Mouse (Mus musculus) liver, embryonic 11.5 days (tissue): Measurements from ENCODE around the gene St6galnac3. TPM values are rescaled to one million over a fixed set of nuclear protein-coding genes. Genes with fewer than 3 reads are reported as not detected.
"Not testable (repeated sequence)": the region's sequence is repeated elsewhere in the genome, so short reads cannot be mapped to it uniquely, and the experiment has no call there.

ENCODE experiments used
- ATAC-seq: fragments of 200-750 bp; cut with Nextera tagmentation; replicated peaks from 2 replicates; pipeline ENCODE4 v1.8.0; 2017; ENCODE audit warnings: moderate number of reproducible peaks, mild to moderate bottlenecking, moderate TSS enrichment, moderate library complexity; ENCODE audit not compliant: low FRiP score
- DNase-seq: peaks from one replicate; pipeline ENCODE4 v3.0.0-alpha.2; 2017; ENCODE audit warnings: low spot score
- H3K27ac ChIP-seq: fragments of 300-500 bp; sonication (generic); 2 replicates; pipeline ENCODE4 v1.5.1; 2014; ENCODE audit warnings: mild to moderate bottlenecking, low read depth, low read length, control low read depth
- H3K27me3 ChIP-seq: fragments of 300-500 bp; sonication (generic); replicated peaks from 2 replicates; pipeline ENCODE4 v1.6.1; 2014; ENCODE audit warnings: low read length, mixed read lengths; ENCODE audit not compliant: control insufficient read depth, insufficient read depth
- H3K36me3 ChIP-seq: fragments of 300-500 bp; sonication (generic); 2 replicates; pipeline ENCODE4 v1.6.1; 2014; ENCODE audit warnings: mild to moderate bottlenecking, low read length, moderate library complexity, mixed read lengths; ENCODE audit not compliant: control insufficient read depth, insufficient read depth
- H3K4me1 ChIP-seq: fragments of 300-500 bp; sonication (generic); replicated peaks from 2 replicates; pipeline ENCODE4 v1.6.1; 2014; ENCODE audit warnings: low read length, mixed read lengths; ENCODE audit not compliant: control insufficient read depth, insufficient read depth
- H3K4me2 ChIP-seq: fragments of 300-500 bp; sonication (generic); 2 replicates; pipeline ENCODE4 v1.6.1; 2014; ENCODE audit warnings: mild to moderate bottlenecking, control low read depth, moderate library complexity
- H3K4me3 ChIP-seq: fragments of 300-500 bp; sonication (generic); 2 replicates; pipeline ENCODE4 v1.5.1; 2014; ENCODE audit warnings: low read depth, low read length, control low read depth
- H3K9ac ChIP-seq: fragments of 300-500 bp; sonication (generic); 2 replicates; pipeline ENCODE4 v1.6.1; 2014; ENCODE audit warnings: low read depth, low read length, control low read depth
- H3K9me3 ChIP-seq: fragments of 300-500 bp; sonication (generic); 2 replicates; pipeline ENCODE4 v1.6.1; 2016; ENCODE audit warnings: low read length, inconsistent platforms, mixed read lengths; ENCODE audit not compliant: control insufficient read depth
- WGBS: fragments of 180-500 bp; shearing (Covaris S2); extraction: QIAGEN DNeasy Blood & Tissue Kit; methylation state at CpG from one replicate; pipeline ENCODE4 v1.1.7; 2014; 5-methylcytosine and 5-hydroxymethylcytosine counted together
- polyA plus RNA-seq: library from polyadenylated mRNA; unstranded; fragments of >200 nt; fragmentation: Nextera tagmentation; extraction: Ambion mirVana; gene quantifications from 2 replicates; pipeline ENCODE4 v1.2.1, GENCODE M21; 2014

Gene St6galnac3
- polyA plus RNA-seq, 1 experiment from 2014 or later, result 27.2 TPM

- Histone ChIP-seq H3K4me3 (no peak overlapping the region), H3K9me3 (no peaks in the 10 kb centered on the region), H3K27ac (no peak overlapping the region), H3K27me3 (no peaks in the 10 kb centered on the region), H3K4me2 (no peak overlapping the region), H3K9ac (no peak overlapping the region), H3K4me1 (peaks cover 17% of the 10 kb centered on the region), H3K36me3 (no peaks in the 10 kb centered on the region)
- ATAC-seq (no peak), DNase-seq (no peak)
These were observed 34.3 kb upstream of the St6galnac3 start for GRCm38 (mm10) chr3:153759269-153759668.

GRCm38 (mm10) chr3:153756500-153756996, 31.6 kb upstream of the St6galnac3 start:
- Histone ChIP-seq H3K9me3 (no peaks in the 10 kb centered on the region), H3K4me1 (peaks cover 7% of the 10 kb centered on the region), H3K36me3 (no peaks in the 10 kb centered on the region), H3K27ac (no peak overlapping the region), H3K9ac (no peak overlapping the region), H3K27me3 (no peaks in the 10 kb centered on the region), H3K4me3 (no peak overlapping the region), H3K4me2 (no peak overlapping the region)
- no peak for DNase-seq
- WGBS, result 81% methylated on average over 2 of the region's 2 CpGs
- ATAC-seq, result peak; percentile 42; the same call in 1 of the 2 replicates

- not testable (repeated sequence) for DNase-seq, H3K4me2 ChIP-seq, H3K4me1 ChIP-seq, H3K9ac ChIP-seq, H3K27ac ChIP-seq, H3K9me3 ChIP-seq, ATAC-seq, H3K27me3 ChIP-seq, H3K4me3 ChIP-seq, H3K36me3 ChIP-seq
- WGBS, result 44% methylated on average over 14 of the region's 14 CpGs
These were observed 30.9 kb upstream of the St6galnac3 start for GRCm38 (mm10) chr3:153755785-153756326.

- no peaks in the 10 kb centered on the region for H3K27me3 ChIP-seq
- no peak overlapping the region for H3K4me3 ChIP-seq
- H3K36me3 ChIP-seq, result no peaks in the 10 kb centered on the region
- H3K9me3 ChIP-seq, result no peaks in the 10 kb centered on the region
- H3K27ac ChIP-seq, result no peak overlapping the region
- 45% methylated on average over 1 of the region's 1 CpGs for WGBS
- no peak overlapping the region for H3K9ac ChIP-seq
- DNase-seq, result no peak
- ATAC-seq, result no peak
- no peak overlapping the region for H3K4me2 ChIP-seq
- H3K4me1 ChIP-seq, result no peaks in the 10 kb centered on the region; the same call in 1 of the 2 replicates
These were observed 26.5 kb upstream of the St6galnac3 start for GRCm38 (mm10) chr3:153751435-153751834.

GRCm38 (mm10) chr3:153749359-153749758, 24.4 kb upstream of the St6galnac3 start:
- Histone ChIP-seq H3K27me3 (no peaks in the 10 kb centered on the region), H3K4me3 (no peak overlapping the region), H3K27ac (no peak overlapping the region), H3K4me1 (no peaks in the 10 kb centered on the region), H3K9me3 (no peaks in the 10 kb centered on the region), H3K9ac (no peak overlapping the region), H3K36me3 (no peaks in the 10 kb centered on the region), H3K4me2 (no peak overlapping the region)
- ATAC-seq (no peak), DNase-seq (no peak)
- WGBS, result 83% methylated on average over 6 of the region's 6 CpGs

- H3K27ac ChIP-seq, result no peak overlapping the region
- H3K4me1 ChIP-seq, result no peaks in the 10 kb centered on the region
- H3K4me3 ChIP-seq, result no peak overlapping the region
- WGBS, result 84% methylated on average over 3 of the region's 3 CpGs
- H3K9me3 ChIP-seq, result no peaks in the 10 kb centered on the region
- no peak for ATAC-seq
- H3K36me3 ChIP-seq, result no peaks in the 10 kb centered on the region
- no peak for DNase-seq
- H3K9ac ChIP-seq, result no peak overlapping the region
- H3K27me3 ChIP-seq, result no peaks in the 10 kb centered on the region
- H3K4me2 ChIP-seq, result no peak overlapping the region
These were observed 23.3 kb upstream of the St6galnac3 start for GRCm38 (mm10) chr3:153748293-153748692.

GRCm38 (mm10) chr3:153745099-153745498, 20.1 kb upstream of the St6galnac3 start:
- H3K27me3 ChIP-seq, result no peaks in the 10 kb centered on the region
- DNase-seq (no peak), ATAC-seq (no peak)
- H3K4me1 ChIP-seq, result no peaks in the 10 kb centered on the region; the same call in 1 of the 2 replicates
- no peak overlapping the region for H3K9ac ChIP-seq
- H3K4me3 ChIP-seq, result no peak overlapping the region
- WGBS, result 57% methylated on average over 3 of the region's 3 CpGs
- H3K9me3 ChIP-seq, result no peaks in the 10 kb centered on the region
- no peak overlapping the region for H3K4me2 ChIP-seq
- no peak overlapping the region for H3K27ac ChIP-seq
- H3K36me3 ChIP-seq, result no peaks in the 10 kb centered on the region

GRCm38 (mm10) chr3:153744447-153744846, 19.5 kb upstream of the St6galnac3 start:
- H3K9me3 ChIP-seq, result no peaks in the 10 kb centered on the region
- H3K36me3 ChIP-seq, result no peaks in the 10 kb centered on the region
- DNase-seq (no peak), ATAC-seq (no peak)
- H3K27me3 ChIP-seq, result no peaks in the 10 kb centered on the region
- no peak overlapping the region for H3K27ac ChIP-seq
- H3K4me3 ChIP-seq, result no peak overlapping the region
- H3K9ac ChIP-seq, result no peak overlapping the region
- no peak overlapping the region for H3K4me2 ChIP-seq
- WGBS, result 67% methylated on average over 6 of the region's 6 CpGs
- no peaks in the 10 kb centered on the region; the same call in 1 of the 2 replicates for H3K4me1 ChIP-seq

GRCm38 (mm10) chr3:153741800-153742199, 16.8 kb upstream of the St6galnac3 start:
- Histone ChIP-seq H3K9ac (no peak overlapping the region), H3K4me3 (no peak overlapping the region), H3K4me2 (no peak overlapping the region), H3K4me1 (peaks cover 3% of the 10 kb centered on the region; the same call in 1 of the 2 replicates), H3K36me3 (no peaks in the 10 kb centered on the region), H3K27me3 (no peaks in the 10 kb centered on the region), H3K9me3 (no peaks in the 10 kb centered on the region), H3K27ac (no peak overlapping the region)
- ATAC-seq (no peak; the same call in 1 of the 2 replicates), DNase-seq (no peak)
- 79% methylated on average over 7 of the region's 7 CpGs for WGBS
